Mouse (Mus musculus) embryonic fibroblast, embryonic 13.5 days (primary cell): Measurements from ENCODE around the gene Spats2l.

Source experiments
- CTCF ChIP-seq: IDR thresholded peaks from 2 replicates; pipeline ENCODE4 v1.5.1; 2011; ENCODE audit warnings: mild to moderate bottlenecking, control low read depth, low read length, moderate library complexity, borderline replicate concordance; ENCODE audit not compliant: insufficient read depth
- POLR2A ChIP-seq: IDR thresholded peaks from 2 replicates; pipeline ENCODE4 v1.6.1; 2011; ENCODE audit warnings: low read depth, mild to moderate bottlenecking, control low read depth, low read length, moderate library complexity

DNA sequence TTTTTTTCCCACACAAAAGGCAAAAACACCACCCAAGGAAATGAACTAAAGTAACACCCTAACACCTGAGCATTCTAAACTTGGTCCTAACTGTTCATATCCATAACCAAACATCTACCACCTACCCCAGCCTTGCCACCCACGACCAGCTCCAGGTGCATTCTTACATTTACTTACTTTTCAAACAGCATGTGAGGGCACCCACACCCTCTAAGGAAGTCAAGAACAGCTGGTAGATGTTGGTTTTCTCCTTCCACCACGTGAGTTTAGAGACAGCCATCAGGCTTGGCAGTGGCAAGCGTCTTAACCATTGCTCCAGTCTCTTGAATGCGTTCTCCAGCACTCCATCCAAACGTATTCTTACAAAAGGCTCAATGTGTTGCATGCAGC is 180.4 kb downstream of the Spats2l start:
- TF ChIP-seq POLR2A (no peak), CTCF (no peak)
